Mouse (Mus musculus) spleen, adult 2 months (tissue): ENCODE data around the gene Zfp354a.

Experiments used
- CTCF ChIP-seq: fragments of 200-500 bp; IDR thresholded peaks from 2 replicates; pipeline ENCODE4 v1.5.1; 2011; ENCODE audit warnings: mild to moderate bottlenecking, inconsistent platforms; ENCODE audit not compliant: insufficient read depth, insufficient read length, insufficient replicate concordance; ENCODE audit errors: extremely low read depth
- POLR2A ChIP-seq: fragments of 200-500 bp; IDR thresholded peaks from 2 replicates; pipeline ENCODE4 v1.6.1; 2011; ENCODE audit warnings: low read depth, low read length, inconsistent platforms

- TF ChIP-seq POLR2A (no peak), CTCF (no peak)
These were observed at the start of gene Zfp354a for GRCm38 (mm10) chr11:51059151-51059571.
